Mouse (Mus musculus): ENCODE results near the gene 1110051M20Rik. TPM values are rescaled to one million over a fixed set of nuclear protein-coding genes. Genes with fewer than 3 reads are reported as not detected.
A peak's percentile ranks its signal among the peaks of the same experiment; 100 is the strongest.

Gene 1110051M20Rik
- total and polyA plus RNA-seq, 3 experiments: 21.1 to 34.0 (median 26.2) TPM

- Histone ChIP-seq H3K9me3 (replicated peaks; ENCODE audit: low read length) (no peaks in the 10 kb centered on the region), H3K9ac (ENCODE audit: insufficient read depth, low read depth) (peak overlapping the region; percentile 60), H3K4me3 (replicated peaks in 1 of 3; ENCODE audit: low read depth in 2 of 3, low read length in 2 of 3, poor library complexity in 1 of 3) (peak overlapping the region; percentile 39 to 69 (median 60)), H3K27ac (ENCODE audit: insufficient read depth, low read depth) (no peak overlapping the region), H3K79me2 (replicated peaks; ENCODE audit: control insufficient read depth, extremely low read depth, insufficient read depth, poor library complexity, severe bottlenecking) (no peaks in the 10 kb centered on the region), H3K36me3 (replicated peaks in 1 of 2; ENCODE audit: control insufficient read depth in 1 of 2, insufficient read depth in 1 of 2, low read length in 1 of 2) (no peaks in the 10 kb centered on the region), H3K4me1 (ENCODE audit: control insufficient read depth in 1 of 2, insufficient read depth in 2 of 2) (peaks cover 4 to 16% of the 10 kb centered on the region in 2 experiments), H3K27me3 (replicated peaks) (peaks cover 6% of the 10 kb centered on the region), H3K4me2 (ENCODE audit: insufficient read depth, low read depth, poor library complexity, severe bottlenecking) (peak overlapping the region; percentile 74)
- TF ChIP-seq MAZ (IDR thresholded peaks at IDR 0.05; ENCODE audit: low read depth, low read length): no peak
- 0 out of 2 replicates have a peak, but pooled peaks have one; percentile 32 for TF ChIP-seq POLR2A (IDR thresholded peaks at IDR 0.05; ENCODE audit: low read depth, low read length)
- in situ Hi-C loops (cut with MboI; ENCODE audit: low pct_ligation_motif_present, low pct_unique_long_range_greater_than_20kb, low sequenced_read_pairs) (no loop called here), dilution Hi-C loops (cut with MboI; ENCODE audit: extremely low pct_ligation_motif_present, extremely low pct_unique_long_range_greater_than_20kb, low sequenced_read_pairs) (no loop called here)
- DNase-seq (ENCODE audit: extremely low read depth): no peak
These were observed 188.0 kb downstream of the 1110051M20Rik start for GRCm38 (mm10) chr2:91256256-91257125.

GRCm38 (mm10) chr2:91255661-91256150, 188.8 kb downstream of the 1110051M20Rik start, which contains the start of gene Pacsin3:
TSS of gene Pacsin3 (plus strand) at chr2:91255954.
- no peak for DNase-seq (ENCODE audit: extremely low read depth)
- no peaks in the 10 kb centered on the region for H3K36me3 ChIP-seq (replicated peaks in 1 of 2; ENCODE audit: control insufficient read depth in 1 of 2, insufficient read depth in 1 of 2, low read length in 1 of 2)
- in situ Hi-C loops (cut with MboI; ENCODE audit: low pct_ligation_motif_present, low pct_unique_long_range_greater_than_20kb, low sequenced_read_pairs): no loop called here
- peaks cover 6% of the 10 kb centered on the region for H3K27me3 ChIP-seq (replicated peaks)
- H3K9me3 ChIP-seq (replicated peaks; ENCODE audit: low read length): no peaks in the 10 kb centered on the region
- H3K4me2 ChIP-seq (ENCODE audit: insufficient read depth, low read depth, poor library complexity, severe bottlenecking): peak within 1 kb of the TSS; percentile 74; the same call in 1 of the 2 replicates
- no peaks in the 10 kb centered on the region for H3K79me2 ChIP-seq (replicated peaks; ENCODE audit: control insufficient read depth, extremely low read depth, insufficient read depth, poor library complexity, severe bottlenecking)
- TF ChIP-seq PAX5 (IDR thresholded peaks at IDR 0.05; ENCODE audit: low read length) (no peak), MEF2A (IDR thresholded peaks at IDR 0.05; ENCODE audit: borderline replicate concordance, low read depth, low read length) (no peak), NELFE (IDR thresholded peaks at IDR 0.05; ENCODE audit: low read depth, low read length) (no peak), ETS1 (conservative IDR thresholded peaks at IDR 0.05; ENCODE audit: low read depth, low read length) (no peak), EP300 (IDR thresholded peaks at IDR 0.05; ENCODE audit: low read length) (no peak), KAT2A (IDR thresholded peaks at IDR 0.05; ENCODE audit: insufficient replicate concordance, low read length) (no peak), SIN3A (IDR thresholded peaks at IDR 0.05; ENCODE audit: low read length) (no peak), UBTF (IDR thresholded peaks at IDR 0.05; ENCODE audit: low read depth, low read length) (no peak), HCFC1 (IDR thresholded peaks at IDR 0.05; ENCODE audit: low read depth, low read length) (no peak), ZKSCAN1 (IDR thresholded peaks at IDR 0.05; ENCODE audit: borderline replicate concordance, low read depth, low read length) (no peak), JUN (IDR thresholded peaks at IDR 0.05; ENCODE audit: insufficient read depth, low read depth, low read length) (no peak)
- H3K4me3 ChIP-seq (replicated peaks in 1 of 3; ENCODE audit: low read depth in 2 of 3, low read length in 2 of 3, poor library complexity in 1 of 3): peak within 1 kb of the TSS; percentile 39 to 69 (median 60)
- H3K27ac ChIP-seq (ENCODE audit: insufficient read depth, low read depth): no peak within 1 kb of the TSS
- dilution Hi-C loops (cut with MboI; ENCODE audit: extremely low pct_ligation_motif_present, extremely low pct_unique_long_range_greater_than_20kb, low sequenced_read_pairs): no loop called here
- H3K4me1 ChIP-seq (ENCODE audit: control insufficient read depth in 1 of 2, insufficient read depth in 2 of 2): peaks cover 4 to 16% of the 10 kb centered on the region in 2 experiments
- H3K9ac ChIP-seq (ENCODE audit: insufficient read depth, low read depth): peak within 1 kb of the TSS; percentile 60
